Mouse (Mus musculus) ES-Bruce4 (cell line): Measurements from ENCODE around the gene Pde4d. TPM values are rescaled to one million over a fixed set of nuclear protein-coding genes. Genes with fewer than 3 reads are reported as not detected.

ENCODE experiments used
- H3K27ac ChIP-seq: 2 replicates; pipeline ENCODE4 v1.5.1; 2012; ENCODE audit warnings: low read length, inconsistent platforms; ENCODE audit not compliant: insufficient read depth
- H3K27me3 ChIP-seq: 2 replicates; pipeline ENCODE4 v1.6.1; 2012; ENCODE audit warnings: mild to moderate bottlenecking, low read length, inconsistent platforms; ENCODE audit not compliant: control insufficient read depth, poor library complexity, insufficient read depth, severe bottlenecking
- H3K36me3 ChIP-seq: 2 replicates; pipeline ENCODE4 v1.6.1; 2012; ENCODE audit warnings: inconsistent platforms, mild to moderate bottlenecking, low read length, moderate library complexity; ENCODE audit not compliant: control insufficient read depth, poor library complexity, insufficient read depth, severe bottlenecking
- H3K4me1 ChIP-seq: one replicate; pipeline ENCODE4 v1.8.1; 2011; ENCODE audit warnings: low read length; ENCODE audit not compliant: control insufficient read depth, insufficient read depth
- H3K4me3 ChIP-seq: 2 replicates; pipeline ENCODE4 v1.5.1; 2011; ENCODE audit warnings: low read depth, mild to moderate bottlenecking, low read length
- H3K9ac ChIP-seq: 2 replicates; pipeline ENCODE4 v1.6.1; 2012; ENCODE audit warnings: low read depth, mild to moderate bottlenecking, inconsistent platforms; ENCODE audit not compliant: poor library complexity, severe bottlenecking
- H3K9me3 ChIP-seq: replicated peaks from 2 replicates; pipeline ENCODE4 v1.6.1; 2012; ENCODE audit warnings: mild to moderate bottlenecking, low read length, inconsistent platforms; ENCODE audit not compliant: control insufficient read depth, poor library complexity, insufficient read depth, severe bottlenecking
- CTCF ChIP-seq: IDR thresholded peaks from one replicate; pipeline ENCODE4 v1.8.1; 2011; ENCODE audit warnings: low read depth, low read length
- EP300 ChIP-seq: IDR thresholded peaks from 2 replicates; pipeline ENCODE4 v1.6.1; 2011; ENCODE audit warnings: low read depth, low read length; ENCODE audit not compliant: insufficient read depth
- POLR2A ChIP-seq: IDR thresholded peaks from one replicate; pipeline ENCODE4 v1.8.1; 2011; ENCODE audit warnings: low read length; ENCODE audit not compliant: insufficient read depth
- polyA plus RNA-seq: library from polyadenylated mRNA; stranded (reverse); fragments of >200 nt; gene quantifications from 2 replicates; pipeline ENCODE4 v1.2.4, GENCODE M21; 2011; ENCODE audit warnings: low read depth; ENCODE audit not compliant: missing spikeins, insufficient read depth, insufficient read length

The Pde4d gene
- polyA plus RNA-seq, 1 experiment, result 5.0 TPM

GRCm38 (mm10) chr13:108861707-108862106 is 412.0 kb downstream of the Pde4d start:
- Histone ChIP-seq H3K27ac (no peak overlapping the region), H3K9me3 (no peaks in the 10 kb centered on the region), H3K27me3 (no peaks in the 10 kb centered on the region), H3K4me3 (no peak overlapping the region), H3K9ac (no peak overlapping the region), H3K4me1 (no peaks in the 10 kb centered on the region), H3K36me3 (no peaks in the 10 kb centered on the region)
- no peak for TF ChIP-seq CTCF
- no peak for TF ChIP-seq EP300
- no peak for TF ChIP-seq POLR2A

DNA sequence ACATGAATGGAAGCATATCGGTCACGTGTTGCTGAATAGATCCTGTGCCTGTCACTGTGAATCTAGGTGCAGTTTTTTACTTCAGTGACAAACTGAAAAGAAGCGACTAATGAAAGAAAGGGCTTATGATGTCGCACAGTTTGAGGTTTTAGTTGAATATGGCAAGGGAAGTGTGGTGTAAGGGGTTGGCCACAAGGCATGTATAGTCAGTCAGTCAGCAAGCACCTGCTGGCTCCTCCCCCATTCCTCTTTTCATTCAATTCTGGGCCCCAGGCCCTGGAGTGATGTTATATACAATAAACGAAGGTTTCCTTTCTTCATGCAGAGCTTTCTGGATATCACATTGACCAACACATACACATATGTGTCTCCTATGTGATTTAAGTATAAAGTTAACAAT is 412.4 kb downstream of the Pde4d start:
- Histone ChIP-seq H3K4me3 (no peak overlapping the region), H3K4me1 (no peaks in the 10 kb centered on the region), H3K27me3 (no peaks in the 10 kb centered on the region), H3K27ac (no peak overlapping the region), H3K9me3 (no peaks in the 10 kb centered on the region), H3K9ac (no peak overlapping the region), H3K36me3 (no peaks in the 10 kb centered on the region)
- TF ChIP-seq EP300, result no peak
- TF ChIP-seq POLR2A, result no peak
- no peak for TF ChIP-seq CTCF

GRCm38 (mm10) chr13:108900160-108900559 is 450.4 kb downstream of the Pde4d start:
- Histone ChIP-seq H3K27ac (no peak overlapping the region), H3K4me1 (no peaks in the 10 kb centered on the region), H3K9ac (no peak overlapping the region), H3K36me3 (no peaks in the 10 kb centered on the region), H3K9me3 (no peaks in the 10 kb centered on the region), H3K27me3 (no peaks in the 10 kb centered on the region), H3K4me3 (no peak overlapping the region)
- TF ChIP-seq POLR2A (no peak), EP300 (no peak), CTCF (no peak)

GRCm38 (mm10) chr13:108905121-108905520 is 455.4 kb downstream of the Pde4d start:
- TF ChIP-seq CTCF, result no peak
- TF ChIP-seq EP300, result no peak
- no peak for TF ChIP-seq POLR2A
- H3K4me3 ChIP-seq, result no peak overlapping the region
- H3K9me3 ChIP-seq, result no peaks in the 10 kb centered on the region
- no peaks in the 10 kb centered on the region for H3K36me3 ChIP-seq
- no peaks in the 10 kb centered on the region for H3K4me1 ChIP-seq
- H3K27me3 ChIP-seq, result no peaks in the 10 kb centered on the region
- no peak overlapping the region for H3K9ac ChIP-seq
- H3K27ac ChIP-seq, result no peak overlapping the region

DNA sequence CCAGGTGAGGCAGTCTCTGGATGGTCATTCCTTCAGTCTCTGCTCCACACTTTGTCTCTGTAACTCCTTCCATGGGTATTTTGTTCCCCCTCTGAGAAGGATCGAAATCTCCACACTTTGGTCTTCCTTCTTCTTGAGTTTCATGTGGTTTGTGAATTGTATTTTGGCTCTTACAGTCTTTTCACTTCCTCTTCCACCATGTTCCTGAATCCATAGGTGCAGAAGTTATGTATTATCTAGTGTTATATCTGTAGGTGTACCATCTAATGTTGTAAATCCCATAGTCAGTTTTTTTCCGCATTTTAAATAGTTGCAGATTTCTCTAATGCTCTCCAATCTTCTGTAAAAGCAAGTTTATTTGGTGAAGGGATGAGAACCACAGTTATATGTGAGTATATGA is 459.4 kb downstream of the Pde4d start:
- H3K9me3 ChIP-seq, result no peaks in the 10 kb centered on the region
- H3K9ac ChIP-seq, result no peak overlapping the region
- no peaks in the 10 kb centered on the region for H3K4me1 ChIP-seq
- no peaks in the 10 kb centered on the region for H3K27me3 ChIP-seq
- no peaks in the 10 kb centered on the region for H3K36me3 ChIP-seq
- H3K27ac ChIP-seq, result no peak overlapping the region
- H3K4me3 ChIP-seq, result no peak overlapping the region
- no peak for TF ChIP-seq CTCF
- TF ChIP-seq EP300, result no peak
- TF ChIP-seq POLR2A, result no peak

GRCm38 (mm10) chr13:108914626-108915025 is 464.9 kb downstream of the Pde4d start:
- no peak overlapping the region for H3K9ac ChIP-seq
- no peaks in the 10 kb centered on the region for H3K27me3 ChIP-seq
- H3K4me3 ChIP-seq, result no peak overlapping the region
- no peaks in the 10 kb centered on the region for H3K9me3 ChIP-seq
- no peak overlapping the region for H3K27ac ChIP-seq
- H3K36me3 ChIP-seq, result no peaks in the 10 kb centered on the region
- TF ChIP-seq CTCF (no peak), POLR2A (no peak), EP300 (no peak)
- no peaks in the 10 kb centered on the region for H3K4me1 ChIP-seq
